ENCODE assay signal across 19 mouse cellular contexts in the genomic region with DNA sequence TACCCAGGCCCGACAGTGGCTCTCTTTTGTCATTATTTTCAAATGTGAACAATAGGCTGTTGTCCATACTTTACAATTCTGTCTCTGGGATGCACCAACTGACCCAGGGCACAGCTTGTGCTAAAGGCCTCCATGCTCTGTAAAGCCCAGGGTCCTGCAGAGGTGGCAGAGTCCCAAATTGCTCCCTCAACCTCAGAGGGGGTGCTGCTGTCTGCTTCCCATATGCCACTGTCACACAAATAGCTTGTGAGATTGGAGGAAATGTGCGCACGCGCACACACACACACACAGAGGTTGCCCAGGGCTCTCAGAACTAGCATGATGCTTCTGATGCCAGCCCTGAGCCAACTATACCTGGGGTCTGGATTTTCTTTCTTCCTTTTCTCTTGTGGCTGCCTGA.
A peak's percentile ranks its signal among the peaks of the same experiment; 100 is the strongest.
DNase-seq lines count a peak whose midpoint lies in the region; ATAC-seq and TF ChIP-seq lines count a peak whose summit lies in the region.
"Had no signal": no experiment of that assay in that cellular context is flagged by ENCODE, and none has a peak within 500 bp of the region (broad histone marks: within the 10 kb centered on the region; RNA-seq: fewer than 3 reads in every experiment).

No protein-coding gene starts in this region.

- TF ChIP-seq CTCF in midbrain, postnatal 0 days (IDR thresholded peaks at IDR 0.05) = no peak

- intact Hi-C loops in left cerebral cortex, postnatal 36 days (cut with DNase I) = loop anchor here (2.0 kb wide), 1 partner anchor 170 kb away; no protein-coding TSS in a partner anchor

- ATAC-seq in forebrain, embryonic 11.5 days (replicated peaks; ENCODE audit: low FRiP score) = no peak
- ATAC-seq in midbrain, postnatal 0 days (ENCODE audit: low FRiP score) = no peak
- ATAC-seq in midbrain, embryonic 15.5 days (replicated peaks) = no peak
- ATAC-seq: CD4-positive, CD25-positive, alpha-beta regulatory T cell, adult 4 months; liver, embryonic 12.5 days had no signal

- no peak for DNase-seq in forebrain, embryonic 10.5 days (ENCODE audit: extremely low spot score, low spot score)
- no peak for DNase-seq in forebrain, embryonic 11.5 days (ENCODE audit: low spot score)
- peak; percentile 7 to 18 for DNase-seq in left cerebral cortex, adult 18-20 months (ENCODE audit: low spot score in 2 of 2)
- DNase-seq in left cerebral cortex, postnatal 36 days (ENCODE audit: low spot score in 2 of 2) = no peak
- DNase-seq in midbrain, postnatal 0 days (ENCODE audit: low spot score) = peak; percentile 15
- no peak for DNase-seq in kidney, postnatal 4 days
- DNase-seq: cerebellum, adult 9-10 months; gastrocnemius, adult 2 months; kidney, adult 2 months; lung, adult 18-20 months; lung, postnatal 4 days; thymus, postnatal 14 days had no signal

- no peak overlapping the region for H3K4me3 ChIP-seq in forebrain, embryonic 10.5 days
- no peak overlapping the region for H3K4me3 ChIP-seq in forebrain, embryonic 11.5 days (ENCODE audit: low read depth, low read length)
- H3K4me3 ChIP-seq in midbrain, postnatal 0 days (ENCODE audit: low read depth, low read length) = no peak overlapping the region
- no peak overlapping the region for H3K4me3 ChIP-seq in midbrain, embryonic 15.5 days
- H3K4me3 ChIP-seq: forebrain, embryonic 12.5 days; gastrocnemius, adult 2 months; limb, embryonic 13.5 days; liver, embryonic 12.5 days; neural tube, embryonic 12.5 days had no signal

- no peak overlapping the region for H3K9ac ChIP-seq in forebrain, embryonic 11.5 days (ENCODE audit: low read length)
- no peak overlapping the region for H3K9ac ChIP-seq in midbrain, postnatal 0 days (replicated peaks; ENCODE audit: low read length, poor library complexity, severe bottlenecking)
- H3K9ac ChIP-seq in midbrain, embryonic 15.5 days = no peak overlapping the region
- H3K9ac ChIP-seq: forebrain, embryonic 12.5 days; hindbrain, embryonic 14.5 days; limb, embryonic 13.5 days; liver, embryonic 12.5 days; neural tube, embryonic 12.5 days had no signal

- H3K4me1 ChIP-seq in forebrain, embryonic 10.5 days = peaks cover 42% of the 10 kb centered on the region
- peaks cover 6% of the 10 kb centered on the region; the same call in 1 of the 2 replicates for H3K4me1 ChIP-seq in forebrain, embryonic 11.5 days (replicated peaks; ENCODE audit: control insufficient read depth, insufficient read depth, low read length)
- H3K4me1 ChIP-seq in midbrain, postnatal 0 days (ENCODE audit: insufficient read depth, low read length) = no peaks in the 10 kb centered on the region; the same call in 1 of the 2 replicates
- H3K4me1 ChIP-seq in midbrain, embryonic 15.5 days = peaks cover 8% of the 10 kb centered on the region

- WGBS in forebrain, embryonic 10.5 days = 90% methylated on average over 4 of the region's 4 CpGs
- 82% methylated on average over 4 of the region's 4 CpGs for WGBS in forebrain, embryonic 11.5 days
- 86% methylated on average over 4 of the region's 4 CpGs for WGBS in midbrain, postnatal 0 days
- 71% methylated on average over 4 of the region's 4 CpGs for WGBS in midbrain, embryonic 15.5 days

- peaks cover 28% of the 10 kb centered on the region for H3K27me3 ChIP-seq in forebrain, embryonic 10.5 days (ENCODE audit: poor library complexity, severe bottlenecking)
- H3K27me3 ChIP-seq in forebrain, embryonic 11.5 days (ENCODE audit: control insufficient read depth, insufficient read depth, low read length) = no peaks in the 10 kb centered on the region; the same call in 1 of the 2 replicates
- H3K27me3 ChIP-seq in midbrain, postnatal 0 days (ENCODE audit: insufficient read depth, low read length) = peaks cover 7% of the 10 kb centered on the region; the same call in 1 of the 2 replicates
- no peaks in the 10 kb centered on the region for H3K27me3 ChIP-seq in midbrain, embryonic 15.5 days (replicated peaks)
- H3K27me3 ChIP-seq: limb, embryonic 13.5 days had no signal

- H3K36me3 ChIP-seq in forebrain, embryonic 10.5 days (replicated peaks) = no peaks in the 10 kb centered on the region
- no peaks in the 10 kb centered on the region for H3K36me3 ChIP-seq in forebrain, embryonic 11.5 days (ENCODE audit: control insufficient read depth, insufficient read depth, low read length)
- H3K36me3 ChIP-seq in midbrain, postnatal 0 days (ENCODE audit: insufficient read depth, low read length) = no peaks in the 10 kb centered on the region
- H3K36me3 ChIP-seq in midbrain, embryonic 15.5 days (replicated peaks) = no peaks in the 10 kb centered on the region
- H3K36me3 ChIP-seq: forebrain, embryonic 12.5 days; limb, embryonic 13.5 days; liver, embryonic 12.5 days; neural tube, embryonic 12.5 days had no signal

- peak overlapping the region; percentile 1; the same call in 1 of the 2 replicates for H3K27ac ChIP-seq in forebrain, embryonic 10.5 days
- no peak overlapping the region for H3K27ac ChIP-seq in forebrain, embryonic 11.5 days (ENCODE audit: low read depth, low read length)
- H3K27ac ChIP-seq in midbrain, postnatal 0 days (ENCODE audit: low read depth, low read length) = no peak overlapping the region
- H3K27ac ChIP-seq in midbrain, embryonic 15.5 days = no peak overlapping the region
- H3K27ac ChIP-seq: forebrain, embryonic 12.5 days; hindbrain, embryonic 14.5 days; limb, embryonic 13.5 days; liver, embryonic 12.5 days; neural tube, embryonic 12.5 days had no signal

- H3K9me3 ChIP-seq in forebrain, embryonic 10.5 days = no peaks in the 10 kb centered on the region
- no peaks in the 10 kb centered on the region for H3K9me3 ChIP-seq in forebrain, embryonic 11.5 days (ENCODE audit: control insufficient read depth, low read length)
- no peaks in the 10 kb centered on the region for H3K9me3 ChIP-seq in midbrain, postnatal 0 days (ENCODE audit: low read length)
- H3K9me3 ChIP-seq in midbrain, embryonic 15.5 days = no peaks in the 10 kb centered on the region
- H3K9me3 ChIP-seq: forebrain, embryonic 12.5 days; limb, embryonic 13.5 days; liver, embryonic 12.5 days; neural tube, embryonic 12.5 days had no signal

- no peak overlapping the region for H3K4me2 ChIP-seq in forebrain, embryonic 11.5 days (ENCODE audit: low read depth, low read length, severe bottlenecking)
- H3K4me2 ChIP-seq in midbrain, postnatal 0 days (ENCODE audit: low read depth, low read length, poor library complexity, severe bottlenecking) = no peak overlapping the region
- no peak overlapping the region for H3K4me2 ChIP-seq in midbrain, embryonic 15.5 days
- H3K4me2 ChIP-seq: forebrain, embryonic 12.5 days; hindbrain, embryonic 14.5 days; limb, embryonic 13.5 days; liver, embryonic 12.5 days; neural tube, embryonic 12.5 days had no signal

Comparison
In these comparisons a context has a peak if more than half of its experiments do, and no peak if none do; other contexts are left out.
1. DNase-seq: peak in left cerebral cortex, adult 18-20 months (2 of 2) and midbrain, postnatal 0 days (single experiment); none in forebrain, embryonic 10.5 days (single experiment), forebrain, embryonic 11.5 days (single experiment), left cerebral cortex, postnatal 36 days (0 of 2) and kidney, postnatal 4 days (0 of 2).